Mouse (Mus musculus) brain, adult 2 months (tissue): ENCODE data around the gene Ift46.

Source experiments
- DNase-seq: peaks from one replicate; pipeline ENCODE4 v3.0.0; 2011; ENCODE audit warnings: low read depth, low spot score

Ift46 gene

GRCm38 (mm10) chr9:44807141-44807540 lies 39.4 kb downstream of the Ift46 start:
- no peak for DNase-seq

- DNase-seq, result no peak
Observed at GRCm38 (mm10) chr9:44807778-44808177, 40.1 kb downstream of the Ift46 start.

- no peak for DNase-seq
Observed at GRCm38 (mm10) chr9:44810316-44810715, 42.6 kb downstream of the Ift46 start.

- peak; percentile 66 for DNase-seq
Observed at GRCm38 (mm10) chr9:44814179-44814578, 46.5 kb downstream of the Ift46 start.

- peak; percentile 68 for DNase-seq
Observed at GRCm38 (mm10) chr9:44817522-44817921, 49.8 kb downstream of the Ift46 start.

- DNase-seq, result peak; percentile 33
Observed at GRCm38 (mm10) chr9:44819920-44820827, 52.5 kb downstream of the Ift46 start.

GRCm38 (mm10) chr9:44826660-44827059 lies 59.0 kb downstream of the Ift46 start:
- no peak for DNase-seq

GRCm38 (mm10) chr9:44828944-44829343 lies 61.2 kb downstream of the Ift46 start:
- peak; percentile 55 for DNase-seq

GRCm38 (mm10) chr9:44830506-44830905 lies 62.8 kb downstream of the Ift46 start:
- DNase-seq, result no peak

GRCm38 (mm10) chr9:44832356-44832755 lies 64.6 kb downstream of the Ift46 start:
- no peak for DNase-seq

GRCm38 (mm10) chr9:44836439-44836838 lies 68.7 kb downstream of the Ift46 start:
- peak; percentile 91 for DNase-seq

- peak; percentile 48 for DNase-seq
Observed at GRCm38 (mm10) chr9:44841241-44841640, 73.5 kb downstream of the Ift46 start.
